Mouse (Mus musculus) olfactory bulb, adult 2 months (tissue): Measurements from ENCODE around the gene Mical1.

Experiments
- CTCF ChIP-seq: fragments of 200-500 bp; IDR thresholded peaks from 2 replicates; pipeline ENCODE4 v1.5.1; 2012; ENCODE audit warnings: low read depth, mild to moderate bottlenecking, low read length, moderate library complexity; ENCODE audit not compliant: insufficient read depth
- POLR2A ChIP-seq: fragments of 200-500 bp; IDR thresholded peaks from 2 replicates; pipeline ENCODE4 v1.6.1; 2012; ENCODE audit warnings: mild to moderate bottlenecking, low read depth, low read length, moderate library complexity; ENCODE audit not compliant: insufficient read depth

DNA sequence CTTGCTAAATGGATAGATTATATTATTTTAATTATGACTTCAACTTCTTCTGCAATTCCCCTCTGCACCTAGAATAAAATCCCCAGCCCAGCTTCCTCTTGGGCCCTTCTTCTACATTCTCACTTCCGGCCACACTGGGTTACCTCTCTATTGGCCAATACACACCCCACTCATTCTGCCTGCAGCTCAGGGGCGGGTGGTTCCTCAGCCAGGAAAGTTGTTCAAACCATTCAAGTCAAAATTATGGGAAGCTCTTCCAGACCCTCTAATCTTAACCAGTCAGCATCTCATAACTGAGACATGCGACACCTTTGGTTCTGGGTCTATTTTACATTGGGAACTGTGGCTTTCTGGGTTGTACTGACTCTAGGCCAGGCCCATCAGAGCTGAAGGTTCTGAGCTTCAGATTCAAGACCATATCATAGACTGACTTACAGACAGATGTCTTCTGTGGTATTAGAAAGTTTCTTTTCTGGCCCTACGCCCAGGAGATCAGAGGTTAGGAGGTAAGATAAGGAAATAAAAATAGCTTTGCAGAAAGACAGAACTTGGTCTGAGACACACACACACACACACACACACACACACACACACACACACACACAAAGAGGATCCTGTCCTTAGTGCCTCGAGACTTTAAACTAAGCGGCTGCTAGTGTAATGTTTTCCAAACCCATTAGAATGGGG lies 2.2 kb upstream of the Mical1 start:
- no peak for TF ChIP-seq POLR2A
- no peak for TF ChIP-seq CTCF
